Mouse (Mus musculus): ENCODE measurements at regions not wholly inside any gene's neighbourhood (a gene's known extent, or its start where the extent isn't known, plus 50 kb on each side); places are given as distances from the start of the nearest gene placed in this dataset.
"Not testable (repeated sequence)": the region's sequence is repeated elsewhere in the genome, so short reads cannot be mapped to it uniquely, and the experiment has no call there.

GRCm38 (mm10) chr6:114538185-114538584 lies 104.7 kb upstream of the Atg7 start:
- DNase-seq, result peak; percentile 25

GRCm38 (mm10) chr6:114550096-114550669 lies 92.7 kb upstream of the Atg7 start:
- peak; percentile 29 for DNase-seq

GRCm38 (mm10) chr6:114553072-114553471 lies 89.8 kb upstream of the Atg7 start:
- DNase-seq, result not testable (repeated sequence)

- DNase-seq, result peak; percentile 25
Measured at GRCm38 (mm10) chr6:114555186-114555585, 87.7 kb upstream of the Atg7 start.

- peak; percentile 67 for DNase-seq
Measured at GRCm38 (mm10) chr6:114577319-114577718, 65.6 kb upstream of the Atg7 start.
